Mouse (Mus musculus) midbrain, embryonic 14.5 days (tissue): ENCODE measurements around the gene Exosc5. TPM values are rescaled to one million over a fixed set of nuclear protein-coding genes. Genes with fewer than 3 reads are reported as not detected.
A peak's percentile ranks its signal among the peaks of the same experiment; 100 is the strongest.

Experiments used
- ATAC-seq: fragments of 200-750 bp; cut with Nextera tagmentation; 2 replicates; pipeline ENCODE4 v1.8.0; 2017; ENCODE audit warnings: moderate number of reproducible peaks, moderate library complexity; ENCODE audit not compliant: low FRiP score, low TSS enrichment
- DNase-seq: peaks from one replicate; pipeline ENCODE4 v3.0.0-alpha.2; 2015
- H3K27ac ChIP-seq: fragments of 300-500 bp; sonication (generic); replicated peaks from 2 replicates; pipeline ENCODE4 v1.5.1; 2014; ENCODE audit warnings: mild to moderate bottlenecking, low read depth, low read length, moderate library complexity
- H3K27me3 ChIP-seq: fragments of 300-500 bp; sonication (generic); 2 replicates; pipeline ENCODE4 v1.6.1; 2014; ENCODE audit warnings: low read length, control low read depth, mixed read lengths; ENCODE audit not compliant: control insufficient read depth, insufficient read depth
- H3K36me3 ChIP-seq: fragments of 300-500 bp; sonication (generic); 2 replicates; pipeline ENCODE4 v1.6.1; 2014; ENCODE audit warnings: low read length, control low read depth; ENCODE audit not compliant: control insufficient read depth, insufficient read depth
- H3K4me1 ChIP-seq: fragments of 300-500 bp; sonication (generic); 2 replicates; pipeline ENCODE4 v1.6.1; 2014; ENCODE audit warnings: mild to moderate bottlenecking, antibody characterized with exemption, low read length, control low read depth; ENCODE audit not compliant: control insufficient read depth, insufficient read depth
- H3K4me2 ChIP-seq: fragments of 300-500 bp; sonication (generic); 2 replicates; pipeline ENCODE4 v1.6.1; 2014; ENCODE audit warnings: mild to moderate bottlenecking, low read length, moderate library complexity
- H3K4me3 ChIP-seq: fragments of 300-500 bp; sonication (generic); replicated peaks from 2 replicates; pipeline ENCODE4 v1.5.1; 2014; ENCODE audit warnings: low read depth, low read length
- H3K9ac ChIP-seq: fragments of 300-500 bp; sonication (generic); replicated peaks from 2 replicates; pipeline ENCODE4 v1.6.1; 2014; ENCODE audit warnings: mild to moderate bottlenecking, low read length, moderate library complexity
- H3K9me3 ChIP-seq: fragments of 300-500 bp; sonication (generic); 2 replicates; pipeline ENCODE4 v1.6.1; 2016; ENCODE audit warnings: low read length, control low read depth, mixed read lengths; ENCODE audit not compliant: control insufficient read depth
- WGBS: fragments of 180-500 bp; shearing (Covaris S2); extraction: QIAGEN DNeasy Blood & Tissue Kit; methylation state at CpG from one replicate; pipeline ENCODE4 v1.1.7; 2014; 5-methylcytosine and 5-hydroxymethylcytosine counted together
- polyA plus RNA-seq: library from polyadenylated mRNA; unstranded; fragments of >200 nt; fragmentation: Nextera tagmentation; extraction: Ambion mirVana; gene quantifications from 2 replicates; pipeline ENCODE4 v1.2.1, GENCODE M21; 2014

Gene Exosc5
- polyA plus RNA-seq, 1 experiment from 2014 or later = 41.3 TPM

DNA sequence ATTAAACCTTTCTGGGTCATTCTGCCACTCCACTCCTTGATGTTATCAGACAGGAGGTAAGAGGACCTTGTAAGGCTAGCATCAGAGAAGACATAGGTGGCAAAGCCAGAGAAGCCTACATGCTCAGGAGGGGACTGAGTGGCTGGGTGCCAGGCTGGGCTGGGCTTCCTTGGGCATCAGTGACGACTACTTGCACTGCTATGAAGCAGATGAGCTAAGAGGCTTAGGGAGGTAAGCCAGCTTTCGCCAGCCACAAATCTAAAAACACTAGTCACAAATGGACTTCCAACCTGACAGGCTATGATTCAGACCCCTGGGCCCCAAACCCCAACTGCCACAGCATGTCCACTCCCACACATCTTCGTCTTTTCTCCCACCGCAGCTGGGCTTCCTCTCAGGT, 14.3 kb upstream of the Exosc5 start:
- no peaks in the 10 kb centered on the region for H3K4me1 ChIP-seq
- H3K4me3 ChIP-seq = no peak overlapping the region
- WGBS = 82% methylated on average over 4 of the region's 4 CpGs
- ATAC-seq (no peak), DNase-seq (no peak)
- no peak overlapping the region for H3K27ac ChIP-seq
- no peaks in the 10 kb centered on the region for H3K9me3 ChIP-seq
- no peaks in the 10 kb centered on the region for H3K27me3 ChIP-seq
- peaks cover 24% of the 10 kb centered on the region for H3K36me3 ChIP-seq
- no peak overlapping the region for H3K9ac ChIP-seq
- H3K4me2 ChIP-seq = no peak overlapping the region

DNA sequence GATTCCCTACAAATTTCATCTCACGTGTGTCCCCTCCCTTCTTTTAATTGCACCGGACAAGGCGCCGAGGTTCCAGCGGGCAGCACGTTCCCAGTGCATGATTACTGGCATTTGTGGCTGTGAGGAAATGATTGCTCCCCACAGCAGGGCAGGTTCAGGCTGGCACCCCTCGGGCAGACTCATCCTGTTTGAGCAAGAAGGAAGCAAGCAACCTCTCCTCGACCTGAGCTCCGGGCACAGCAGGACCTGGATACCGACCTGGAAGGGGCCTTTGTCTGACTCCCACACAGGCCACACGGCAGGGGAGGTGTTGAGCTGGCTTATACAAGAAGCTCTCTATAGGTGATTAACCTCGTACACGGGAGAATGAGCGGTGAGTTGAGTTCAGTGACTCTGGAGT, 13.9 kb upstream of the Exosc5 start:
- DNase-seq = no peak
- Histone ChIP-seq H3K4me2 (no peak overlapping the region), H3K27me3 (no peaks in the 10 kb centered on the region), H3K4me1 (no peaks in the 10 kb centered on the region), H3K27ac (no peak overlapping the region), H3K9me3 (no peaks in the 10 kb centered on the region), H3K36me3 (peaks cover 20% of the 10 kb centered on the region), H3K9ac (no peak overlapping the region), H3K4me3 (no peak overlapping the region)
- no peak for ATAC-seq
- WGBS = 51% methylated on average over 14 of the region's 14 CpGs

DNA sequence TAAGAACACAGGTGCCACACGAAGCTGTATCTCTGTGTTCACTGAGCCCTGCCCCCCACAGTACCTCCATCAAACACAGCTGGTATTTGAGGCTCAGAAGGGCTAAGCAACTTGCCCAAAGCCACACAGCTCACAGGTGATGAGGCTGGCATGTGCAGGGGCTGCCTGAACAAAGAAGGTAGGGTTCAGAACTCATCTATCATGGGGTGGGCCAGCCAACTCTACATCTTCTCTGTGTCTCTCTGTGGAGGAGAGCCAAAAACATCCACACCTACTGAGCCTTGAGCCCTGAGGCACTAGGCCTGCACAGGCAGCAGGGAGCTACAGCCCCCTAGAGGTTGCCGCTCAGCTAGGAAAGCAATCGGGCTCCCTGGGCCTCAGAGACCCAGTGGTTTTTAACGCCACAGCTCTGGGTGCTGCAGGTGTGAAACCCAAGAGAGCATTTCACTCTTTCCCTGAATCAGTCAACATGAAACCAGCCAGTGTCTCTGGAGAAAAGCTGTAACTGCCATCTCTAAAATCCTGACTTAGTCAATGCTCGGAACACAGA, 11.3 kb upstream of the Exosc5 start:
- Histone ChIP-seq H3K36me3 (0 out of 2 replicates have a peak, but pooled peaks cover 8% of the 10 kb centered on the region), H3K9ac (no peak overlapping the region), H3K27me3 (no peaks in the 10 kb centered on the region), H3K4me1 (no peaks in the 10 kb centered on the region), H3K4me2 (no peak overlapping the region), H3K4me3 (no peak overlapping the region), H3K27ac (no peak overlapping the region), H3K9me3 (no peaks in the 10 kb centered on the region)
- 54% methylated on average over 5 of the region's 5 CpGs for WGBS
- no peak for ATAC-seq
- no peak for DNase-seq

DNA sequence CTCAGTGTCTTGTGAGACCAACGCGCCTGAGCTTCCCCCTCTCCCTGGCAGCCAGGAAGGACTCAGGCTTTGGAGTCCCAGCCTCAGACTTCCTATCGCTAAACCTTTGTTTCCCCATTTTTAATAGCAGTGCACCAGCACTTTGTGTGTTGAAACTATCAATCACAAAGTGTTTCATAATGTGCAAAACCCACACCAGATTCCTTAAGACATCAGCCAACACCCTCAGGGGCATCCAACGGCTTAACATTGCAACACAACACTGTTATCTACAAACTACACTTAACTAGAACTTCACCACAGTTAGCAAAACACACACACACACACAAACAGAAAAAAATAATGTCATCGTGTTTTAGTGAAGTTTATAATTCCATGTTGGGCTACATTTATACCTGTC, 9.1 kb upstream of the Exosc5 start:
- no peak overlapping the region for H3K4me2 ChIP-seq
- 0 out of 2 replicates have a peak, but pooled peaks cover 8% of the 10 kb centered on the region for H3K36me3 ChIP-seq
- no peaks in the 10 kb centered on the region for H3K4me1 ChIP-seq
- H3K9ac ChIP-seq = no peak overlapping the region
- no peaks in the 10 kb centered on the region for H3K9me3 ChIP-seq
- 82% methylated on average over 5 of the region's 5 CpGs for WGBS
- DNase-seq = no peak
- no peak overlapping the region for H3K27ac ChIP-seq
- H3K4me3 ChIP-seq = no peak overlapping the region
- no peaks in the 10 kb centered on the region for H3K27me3 ChIP-seq
- no peak for ATAC-seq

DNA sequence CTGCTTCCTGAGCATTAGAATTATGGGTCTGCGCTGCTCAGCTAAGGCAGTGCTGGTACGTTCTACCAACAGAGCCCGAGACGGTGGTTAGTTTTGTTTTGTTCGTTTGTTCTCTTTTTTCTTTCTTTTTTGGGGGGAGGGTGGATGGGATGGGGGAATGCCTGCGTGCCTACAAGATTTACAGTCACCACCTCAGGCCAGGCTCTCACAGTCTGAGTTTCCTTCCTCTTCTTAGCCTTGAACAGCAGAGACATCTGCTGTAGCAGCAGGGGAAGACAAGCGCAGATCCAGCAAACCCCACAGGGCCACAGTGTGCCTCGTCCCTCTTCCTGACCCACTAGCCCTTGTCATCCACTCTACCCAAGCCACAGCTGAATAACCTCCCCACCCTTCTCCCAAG, 7.7 kb upstream of the Exosc5 start:
- no peak overlapping the region for H3K4me2 ChIP-seq
- no peak overlapping the region for H3K9ac ChIP-seq
- 0 out of 2 replicates have a peak, but pooled peaks cover under 1% of the 10 kb centered on the region for H3K4me1 ChIP-seq
- H3K4me3 ChIP-seq = no peak overlapping the region
- no peaks in the 10 kb centered on the region for H3K27me3 ChIP-seq
- 0 out of 2 replicates have a peak, but pooled peaks cover 4% of the 10 kb centered on the region for H3K36me3 ChIP-seq
- 93% methylated on average over 8 of the region's 8 CpGs for WGBS
- no peak overlapping the region for H3K27ac ChIP-seq
- DNase-seq = no peak
- H3K9me3 ChIP-seq = no peaks in the 10 kb centered on the region
- ATAC-seq = no peak

DNA sequence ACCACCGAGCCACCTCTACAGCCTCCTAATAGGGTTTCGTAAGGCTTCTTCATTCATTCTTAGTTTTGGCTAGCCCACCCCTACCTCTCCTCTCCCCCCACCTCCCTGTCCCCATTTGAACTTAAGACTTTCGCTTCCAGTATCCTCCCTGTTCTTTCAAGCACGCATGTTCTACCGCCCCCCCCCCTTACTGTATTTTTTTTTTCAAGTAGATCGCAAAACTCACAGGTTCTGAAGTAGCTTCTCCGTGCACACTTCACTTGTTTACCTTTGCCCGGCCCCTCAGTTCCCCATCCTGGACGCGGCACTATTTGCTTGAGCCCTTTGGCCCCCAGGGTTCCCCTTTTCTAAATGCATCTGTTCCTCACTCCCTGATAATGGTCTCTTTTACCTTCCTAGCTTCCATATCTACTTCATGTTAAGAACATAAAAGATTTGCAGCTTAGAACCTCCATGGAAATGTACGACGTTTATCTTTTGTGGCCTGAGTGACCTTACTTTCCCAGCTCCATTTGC, 6.7 kb upstream of the Exosc5 start:
- Histone ChIP-seq H3K4me1 (peaks cover 5% of the 10 kb centered on the region), H3K27me3 (no peaks in the 10 kb centered on the region), H3K4me2 (no peak overlapping the region), H3K4me3 (no peak overlapping the region), H3K27ac (no peak overlapping the region), H3K9me3 (no peaks in the 10 kb centered on the region), H3K36me3 (0 out of 2 replicates have a peak, but pooled peaks cover 4% of the 10 kb centered on the region), H3K9ac (no peak overlapping the region)
- WGBS = 94% methylated on average over 12 of the region's 12 CpGs
- no peak for DNase-seq
- no peak for ATAC-seq

DNA sequence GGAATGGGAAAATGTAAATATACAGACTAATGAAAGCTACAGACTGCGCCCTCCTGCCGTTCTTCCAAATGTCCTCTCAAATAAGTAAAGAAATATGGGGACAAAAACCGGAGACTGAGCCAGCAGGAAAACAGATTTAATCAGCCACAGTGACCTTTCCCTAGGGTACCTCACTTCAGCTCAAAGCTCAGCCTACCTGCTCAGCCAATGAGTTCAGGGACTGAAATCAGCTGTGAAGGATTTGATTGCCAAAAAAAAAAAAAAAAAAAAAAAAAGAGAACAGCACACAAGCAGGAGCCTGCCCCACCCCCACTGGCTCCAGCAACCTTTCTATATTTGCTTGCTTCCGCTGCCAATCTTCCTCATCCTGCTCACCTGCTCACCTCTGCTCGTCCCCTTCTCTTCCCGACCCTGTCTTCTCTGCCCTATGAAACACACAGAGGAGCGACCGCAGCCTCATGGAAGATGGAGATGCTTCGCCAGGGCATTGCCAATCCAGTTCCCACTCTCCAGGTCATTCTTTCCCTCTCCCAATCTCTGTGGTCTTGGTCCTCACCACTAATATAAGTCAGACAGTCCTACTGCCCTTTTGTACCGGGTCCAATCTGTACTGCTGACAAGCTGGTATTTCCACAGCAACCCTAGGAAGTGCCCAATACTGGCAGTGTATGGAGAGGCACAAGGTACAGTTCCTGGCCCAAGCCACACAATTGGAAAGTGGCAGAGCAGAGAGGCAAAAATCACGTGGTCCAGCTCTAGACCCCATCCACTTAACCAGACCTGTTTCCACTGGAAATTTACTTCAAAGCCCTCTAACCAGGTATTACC, 3.1 kb upstream of the Exosc5 start:
- WGBS = 82% methylated on average over 11 of the region's 11 CpGs
- Histone ChIP-seq H3K36me3 (0 out of 2 replicates have a peak, but pooled peaks cover 4% of the 10 kb centered on the region), H3K4me1 (peaks cover 18% of the 10 kb centered on the region), H3K27ac (no peak overlapping the region), H3K9me3 (no peaks in the 10 kb centered on the region), H3K27me3 (no peaks in the 10 kb centered on the region), H3K4me3 (no peak overlapping the region), H3K4me2 (no peak overlapping the region), H3K9ac (no peak overlapping the region; the same call in 1 of the 2 replicates)
- ATAC-seq = no peak
- DNase-seq = no peak

DNA sequence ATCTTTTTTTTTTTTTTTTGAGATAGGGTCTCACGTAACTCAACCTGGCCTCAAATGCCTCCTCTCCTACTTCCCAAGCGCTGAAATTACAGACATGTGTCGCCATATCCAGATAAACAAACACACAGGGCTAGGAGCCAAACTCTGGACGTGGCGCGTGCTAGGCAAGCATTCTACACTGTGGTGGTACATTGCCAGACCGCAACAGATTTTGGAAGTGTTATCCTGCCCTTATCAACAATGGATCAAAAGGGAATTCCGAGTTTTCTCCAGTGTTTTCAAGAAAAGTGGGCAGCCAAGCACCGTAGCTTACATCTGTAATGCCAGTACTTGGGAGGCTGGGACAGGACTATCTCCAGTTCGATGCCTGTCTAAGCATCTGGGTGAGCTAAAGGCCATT, 1.2 kb upstream of the Exosc5 start:
- H3K27ac ChIP-seq = no peak overlapping the region
- WGBS = 46% methylated on average over 10 of the region's 10 CpGs
- peak overlapping the region; percentile 54 for H3K4me3 ChIP-seq
- peak overlapping the region; percentile 74 for H3K4me2 ChIP-seq
- no peaks in the 10 kb centered on the region for H3K9me3 ChIP-seq
- DNase-seq (no peak), ATAC-seq (no peak)
- H3K9ac ChIP-seq = peak overlapping the region; percentile 54
- no peaks in the 10 kb centered on the region for H3K27me3 ChIP-seq
- H3K4me1 ChIP-seq = peaks cover 18% of the 10 kb centered on the region
- H3K36me3 ChIP-seq = peaks cover 5% of the 10 kb centered on the region; the same call in 1 of the 2 replicates
